Mouse (Mus musculus) left cerebral cortex, postnatal 4 days (tissue): ENCODE measurements around the gene Ccnq. TPM values are rescaled to one million over a fixed set of nuclear protein-coding genes. Genes with fewer than 3 reads are reported as not detected.

Experiments
- DNase-seq: peaks from one replicate; pipeline ENCODE4 v3.0.0-alpha.2; 2022
- intact Hi-C: fragments of 180-260 bp; cut with DNase I; formaldehyde crosslinking; loops from one replicate; pipeline ENCODE4 v1.15.1; 2025
- total RNA-seq, 2 experiments: library from RNA; stranded (reverse); gene quantifications; 2 replicates each; pipeline ENCODE4 v1.2.3; 2021

Ccnq gene
- 10 to 100 TPM; 16.8 to 17.5 TPM for total RNA-seq

DNA sequence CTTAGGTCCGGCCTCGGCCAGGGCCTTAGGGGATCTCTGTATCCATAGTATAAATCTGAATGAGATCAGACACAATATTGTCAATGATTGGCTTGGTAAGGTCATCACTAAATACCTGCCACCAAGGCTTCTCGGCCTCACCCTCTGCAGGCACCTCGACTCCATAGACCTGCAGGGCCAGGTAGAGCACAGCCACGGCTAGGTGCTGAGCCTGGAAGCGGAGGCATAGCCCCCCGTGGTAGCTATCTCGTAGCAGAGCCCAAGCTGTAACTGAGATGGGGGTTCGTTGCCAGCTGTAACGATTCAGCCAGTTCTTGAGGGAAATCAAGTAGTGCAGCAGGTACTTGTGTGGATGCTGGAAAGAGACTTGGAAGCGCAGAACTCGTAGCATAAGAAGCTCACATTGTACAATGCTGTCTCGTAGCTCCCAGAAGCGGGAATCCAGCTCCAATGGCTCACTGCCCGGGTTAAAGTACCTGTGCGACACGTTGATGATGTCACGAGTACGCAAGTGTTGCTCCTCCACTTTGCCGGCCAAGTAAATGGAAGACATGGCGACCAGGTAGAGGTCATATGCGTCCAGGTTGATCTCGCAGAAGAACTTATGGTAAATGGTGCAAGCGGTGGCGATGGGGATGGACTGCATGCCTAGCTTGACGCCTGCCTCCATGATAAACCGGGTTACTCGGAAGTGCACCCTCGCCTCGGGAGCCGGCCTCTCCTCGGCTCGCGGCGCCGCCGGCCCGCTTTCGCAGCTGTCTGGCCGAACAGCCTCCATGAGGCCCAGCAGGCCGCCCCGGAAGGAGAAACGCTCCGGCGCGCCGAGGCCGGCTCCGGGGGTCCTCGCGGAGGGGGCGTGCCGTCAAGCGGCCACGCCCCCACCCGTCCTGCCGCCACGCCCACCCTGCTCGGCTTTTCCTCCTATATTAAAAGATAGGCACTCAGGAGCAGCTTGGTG is at the start of gene Ccnq:
Gene Ccnq (minus strand): TSS at position 845 of the 958 bp plus-strand sequence.
- peak; percentile 75 for DNase-seq
- intact Hi-C loops, result no loop called here

GRCm38 (mm10) chr11:78801094-78801493 is 49.6 kb upstream of the Ccnq start:
- DNase-seq, result no peak
- intact Hi-C loops, result no loop called here

DNA sequence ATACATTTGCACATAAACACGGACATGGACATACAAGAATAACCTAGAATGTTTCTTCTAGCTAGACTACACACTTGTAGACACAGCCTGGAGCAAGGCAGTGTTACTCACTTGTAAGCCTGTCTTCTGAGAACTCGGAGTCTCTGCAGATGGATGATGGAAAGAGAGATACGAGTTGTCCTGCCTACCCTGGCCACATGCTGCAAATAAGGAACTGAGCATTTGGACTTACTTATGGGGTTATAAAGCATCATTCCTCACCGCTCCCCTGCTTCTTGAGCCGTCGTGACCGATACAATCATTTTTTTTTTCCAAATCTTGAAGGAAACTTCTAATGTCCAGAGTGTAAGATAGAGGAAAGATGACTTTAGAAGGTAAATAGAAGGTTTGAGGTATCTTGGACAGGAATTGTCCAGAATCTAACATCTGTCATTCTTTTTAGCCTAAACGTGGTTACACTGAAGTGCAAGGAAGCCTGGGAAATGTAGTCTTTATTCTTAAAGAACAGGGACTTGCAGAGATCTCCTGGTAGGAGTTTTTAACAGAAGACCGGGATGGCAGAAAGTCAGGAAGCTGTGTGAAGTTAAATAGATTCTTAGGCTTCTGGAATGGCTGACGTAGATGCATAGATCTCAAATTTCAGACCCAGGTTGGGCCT is 44.7 kb upstream of the Ccnq start:
- no peak for DNase-seq

GRCm38 (mm10) chr11:78793116-78793515 is 41.6 kb upstream of the Ccnq start:
- no peak for DNase-seq
- intact Hi-C loops, result no loop called here

More for the DNA sequence above, 44.7 kb upstream of the Ccnq start:
- intact Hi-C loops, result no loop called here

DNA sequence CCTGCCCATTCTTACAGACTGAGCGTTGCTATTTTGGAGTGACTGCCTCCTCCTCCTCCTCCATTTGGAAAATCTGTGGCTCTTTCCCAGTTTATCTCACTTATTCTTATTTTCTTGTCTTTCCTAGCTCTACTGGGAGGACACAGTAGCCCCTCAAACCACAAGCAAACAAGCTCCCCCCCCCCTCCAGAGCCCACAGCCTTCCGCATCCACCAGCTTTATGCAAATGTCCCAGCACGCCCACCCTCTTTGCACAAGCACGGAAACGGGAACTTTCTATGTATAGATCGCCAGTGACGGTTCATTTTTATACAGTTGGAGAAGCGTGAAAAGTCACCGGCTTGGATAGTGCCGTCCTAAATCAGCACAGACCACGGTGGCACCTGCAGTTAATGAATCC is 40.9 kb upstream of the Ccnq start:
- DNase-seq, result no peak
- intact Hi-C loops, result no loop called here

- intact Hi-C loops, result no loop called here
Measured at GRCm38 (mm10) chr11:78792055-78792454, 40.5 kb upstream of the Ccnq start.

DNA sequence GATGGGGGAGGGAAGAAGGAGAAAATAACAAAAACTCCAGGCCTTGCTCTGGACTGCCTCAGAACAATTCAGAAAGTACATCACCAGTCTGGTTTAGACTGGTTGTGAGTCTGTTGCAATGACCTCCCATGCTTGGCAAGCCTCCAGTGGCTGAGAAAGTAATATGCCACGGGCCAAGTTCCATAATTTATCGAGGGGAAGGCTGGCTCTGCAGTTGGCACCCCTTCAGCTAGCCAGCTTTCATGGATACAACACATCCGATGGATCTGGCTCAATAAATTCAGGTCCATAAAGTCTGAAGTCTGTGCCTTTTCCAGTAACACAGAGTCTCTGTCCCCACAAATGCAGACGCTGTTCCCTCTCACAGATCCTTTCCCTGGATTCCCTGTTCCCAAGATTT is 40.1 kb upstream of the Ccnq start:
- intact Hi-C loops, result no loop called here

More at GRCm38 (mm10) chr11:78792055-78792454, 40.5 kb upstream of the Ccnq start:
- DNase-seq, result no peak

DNA sequence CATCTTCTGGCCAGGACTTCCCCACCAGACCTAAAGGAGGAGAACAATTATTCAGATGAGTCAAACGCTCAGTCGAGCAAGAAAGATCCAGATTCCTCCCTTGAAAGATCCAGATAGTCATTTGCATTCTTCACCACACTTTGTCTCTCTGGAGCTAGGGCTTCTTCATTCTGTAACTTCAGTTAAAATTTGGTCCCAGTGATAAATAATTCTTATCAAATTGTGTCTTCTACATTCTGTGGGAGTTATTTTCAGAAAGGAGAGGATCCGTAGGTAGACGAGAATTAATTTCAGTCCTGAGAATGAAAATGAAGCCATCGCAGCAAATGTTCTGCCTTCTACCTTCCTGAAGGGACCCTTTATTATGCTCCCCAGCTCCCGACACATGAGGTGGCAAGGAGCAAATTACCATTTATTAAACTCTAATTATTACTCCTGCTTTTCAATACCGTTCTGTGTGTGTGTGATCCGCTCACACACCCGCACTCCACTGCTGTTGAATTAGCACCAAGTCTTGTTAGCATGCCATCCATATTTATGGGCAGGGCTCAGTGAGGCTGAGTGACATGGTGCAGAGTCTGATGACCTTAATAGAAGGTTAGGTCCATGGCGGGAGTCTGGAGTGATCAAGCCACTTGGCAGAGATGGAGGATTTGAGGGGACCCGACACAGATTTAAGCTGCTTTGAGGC is 38.0 kb upstream of the Ccnq start:
- intact Hi-C loops, result no loop called here
- no peak for DNase-seq

More for the DNA sequence above, 40.1 kb upstream of the Ccnq start:
- DNase-seq, result peak; percentile 87

DNA sequence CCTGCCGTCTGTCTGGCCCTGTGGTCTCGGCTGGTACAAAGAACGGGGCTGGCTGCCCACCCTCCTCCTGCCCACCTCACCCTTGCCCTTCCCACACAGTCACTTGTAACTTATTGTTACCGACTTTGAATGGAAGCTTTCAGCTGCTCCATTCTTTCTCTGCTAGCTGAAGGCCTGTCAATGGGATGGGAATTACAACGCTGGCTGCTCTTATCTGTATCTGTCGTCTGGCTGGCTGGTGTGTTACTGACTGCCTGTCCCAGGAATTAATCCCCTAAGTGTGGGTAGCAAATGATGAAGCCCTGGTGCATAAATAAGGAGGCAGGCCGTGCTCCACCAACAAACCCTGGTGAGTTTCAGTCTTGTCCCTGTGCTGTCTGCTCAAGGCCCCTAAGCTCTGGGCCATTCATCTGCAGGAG is 34.5 kb upstream of the Ccnq start:
- intact Hi-C loops, result no loop called here
- no peak for DNase-seq

- no peak for DNase-seq
- intact Hi-C loops, result no loop called here
Measured at GRCm38 (mm10) chr11:78782791-78783347, 31.3 kb upstream of the Ccnq start.

DNA sequence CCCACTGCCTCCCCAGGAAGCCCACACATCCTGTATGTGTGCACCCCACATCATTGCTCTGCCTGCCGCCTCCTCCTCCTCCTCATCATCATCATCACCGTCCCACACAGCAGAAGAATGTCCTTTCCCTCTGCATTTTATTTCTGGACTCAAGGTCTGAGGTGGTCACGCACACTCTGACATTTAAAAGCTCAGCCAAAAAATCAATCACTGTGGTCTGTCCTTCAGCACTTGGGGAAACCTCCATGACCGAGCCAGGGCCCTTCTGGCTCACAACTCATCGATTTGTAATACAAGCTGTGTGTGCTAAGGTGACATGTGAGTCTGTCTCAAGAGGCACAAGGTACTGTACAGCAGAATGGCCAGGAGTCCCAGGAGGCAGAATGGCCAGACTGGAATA is 30.8 kb upstream of the Ccnq start:
- intact Hi-C loops, result no loop called here
- DNase-seq, result no peak

GRCm38 (mm10) chr11:78780571-78780970 is 29.0 kb upstream of the Ccnq start:
- no peak for DNase-seq
- intact Hi-C loops, result no loop called here

DNA sequence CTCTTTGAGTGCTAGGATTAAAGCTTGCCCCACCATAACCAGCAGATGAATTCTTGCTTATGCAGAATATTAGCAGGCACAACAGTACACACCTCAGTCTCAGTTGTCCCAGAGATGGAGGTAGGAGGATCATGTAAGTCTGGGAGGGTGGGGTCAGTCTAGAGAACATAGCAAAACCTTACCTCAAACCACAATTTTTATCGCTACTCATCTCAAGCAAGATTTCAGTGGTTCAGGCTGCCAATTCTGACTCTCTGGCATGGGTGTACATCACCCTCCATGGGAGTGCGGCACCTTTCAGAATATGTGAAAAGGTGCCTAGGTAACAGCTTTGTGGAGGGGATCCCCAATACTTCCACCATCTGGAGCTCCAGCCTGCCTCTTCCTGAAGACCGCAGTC is 28.5 kb upstream of the Ccnq start:
- no peak for DNase-seq
- intact Hi-C loops, result no loop called here

- intact Hi-C loops, result no loop called here
- DNase-seq, result no peak
Measured at GRCm38 (mm10) chr11:78777851-78778680, 26.5 kb upstream of the Ccnq start.

DNA sequence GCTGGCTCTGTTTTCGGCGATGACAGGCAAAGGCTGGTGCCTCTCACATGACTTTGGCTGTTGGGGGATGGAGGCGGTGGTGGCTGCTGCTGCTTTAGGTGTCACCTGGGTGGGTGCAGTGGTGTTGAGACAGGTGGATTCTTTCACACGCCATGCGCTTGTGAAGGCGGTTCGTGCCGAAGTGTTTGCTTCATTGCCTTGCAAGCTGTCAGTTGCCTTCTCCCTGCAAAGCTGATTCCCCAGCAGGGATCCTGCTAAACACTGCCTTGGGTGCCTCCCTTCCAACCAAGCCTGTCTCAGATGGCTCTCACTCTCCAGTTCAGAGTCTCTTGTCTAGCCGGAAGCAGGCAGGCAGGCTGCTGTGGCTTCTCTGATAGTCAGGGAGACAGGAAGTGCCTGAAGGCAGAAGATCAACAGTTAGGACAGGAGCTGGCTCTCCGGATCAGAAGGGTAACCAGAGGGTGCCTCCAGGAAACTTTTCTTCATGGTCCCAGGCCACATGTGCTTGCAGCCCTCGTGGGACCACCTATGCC is 20.3 kb upstream of the Ccnq start:
- no peak for DNase-seq
- intact Hi-C loops, result no loop called here

GRCm38 (mm10) chr11:78770436-78770835 is 18.9 kb upstream of the Ccnq start:
- intact Hi-C loops, result no loop called here
- DNase-seq, result no peak

DNA sequence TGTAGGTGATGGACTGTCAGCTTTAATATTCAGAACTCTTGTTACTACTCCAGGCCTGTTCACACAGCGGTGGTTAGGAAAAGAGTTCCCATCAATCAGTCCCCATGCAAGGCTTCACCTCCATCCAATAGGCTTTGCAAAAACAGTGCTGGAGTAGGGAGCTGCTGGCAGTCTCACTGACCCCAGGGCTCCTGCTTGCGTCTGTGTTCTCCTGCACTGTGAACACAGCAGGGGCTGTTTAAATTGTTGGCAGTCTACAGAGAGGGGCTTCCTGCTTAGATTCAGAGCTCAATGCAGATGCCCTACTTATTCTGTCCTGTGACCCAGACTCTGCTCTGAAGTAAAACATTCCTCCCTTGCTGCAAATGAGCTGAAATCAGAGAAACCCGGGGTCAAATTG is 17.2 kb upstream of the Ccnq start:
- DNase-seq, result no peak
- intact Hi-C loops, result no loop called here

DNA sequence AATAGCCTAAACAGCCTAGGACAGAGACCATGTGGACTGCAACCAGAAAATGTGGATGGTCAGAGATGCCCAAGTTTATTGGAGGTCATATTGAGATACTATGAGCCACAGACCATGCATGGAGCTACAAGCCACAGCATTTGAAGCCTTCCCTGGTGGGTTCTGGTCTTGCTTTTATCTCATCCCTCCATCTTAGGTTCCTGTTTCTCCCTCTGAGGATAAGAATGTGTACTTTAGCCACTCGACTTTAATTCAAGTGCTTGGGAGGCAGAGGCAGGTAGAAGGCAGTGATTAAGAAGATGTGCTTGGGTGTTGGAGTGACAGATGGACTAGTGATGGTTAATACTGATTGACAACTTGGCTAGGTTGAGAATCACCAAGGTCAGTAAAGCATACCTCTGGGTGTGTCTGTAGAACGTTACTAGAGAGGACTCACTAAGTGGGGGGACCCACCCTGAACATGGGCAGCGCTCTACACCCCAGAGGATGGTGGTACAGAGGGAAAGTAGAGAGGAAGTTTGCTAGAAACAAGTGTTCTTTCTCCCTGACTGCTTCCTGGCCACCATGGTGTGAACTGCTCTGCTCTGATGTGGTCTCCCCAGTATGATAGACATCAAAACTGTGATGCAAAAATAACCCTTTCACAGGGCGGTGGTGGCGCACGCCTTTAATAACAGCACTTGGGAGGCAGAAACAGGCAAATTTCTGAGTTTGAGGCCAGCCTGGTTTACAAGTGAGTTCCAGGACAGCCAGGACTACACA is 14.7 kb upstream of the Ccnq start:
- intact Hi-C loops, result no loop called here

GRCm38 (mm10) chr11:78764820-78765219 is 13.3 kb upstream of the Ccnq start:
- no peak for DNase-seq
- intact Hi-C loops, result no loop called here

More for the DNA sequence above, 14.7 kb upstream of the Ccnq start:
- no peak for DNase-seq
